Mouse (Mus musculus): ENCODE measurements at regions not wholly inside any gene's neighbourhood (a gene's known extent, or its start where the extent isn't known, plus 50 kb on each side); places are given as distances from the start of the nearest gene placed in this dataset.

DNA sequence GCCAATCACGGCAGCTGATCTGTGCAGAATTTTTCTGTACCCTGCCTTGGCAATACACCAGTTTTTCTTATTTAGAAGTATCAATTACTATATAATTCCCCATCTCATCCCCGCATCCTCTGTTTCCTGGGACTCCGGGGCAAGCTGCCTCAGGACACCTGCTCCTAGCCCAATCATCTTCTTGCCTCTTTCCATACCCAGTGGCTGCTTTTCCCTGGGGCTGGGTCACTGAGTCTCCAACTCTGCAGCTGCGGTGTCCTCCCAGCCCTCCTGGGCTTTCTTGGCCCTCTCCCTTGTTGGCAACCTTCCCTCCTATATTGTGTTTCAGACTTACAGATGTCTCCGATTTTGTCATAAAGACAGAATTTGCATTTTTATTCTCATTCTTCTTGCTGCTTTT is 254.8 kb upstream of the Rnf32 start:
- in situ Hi-C loops (cut with MboI; ENCODE audit: low sequenced_read_pairs): no loop called here

DNA sequence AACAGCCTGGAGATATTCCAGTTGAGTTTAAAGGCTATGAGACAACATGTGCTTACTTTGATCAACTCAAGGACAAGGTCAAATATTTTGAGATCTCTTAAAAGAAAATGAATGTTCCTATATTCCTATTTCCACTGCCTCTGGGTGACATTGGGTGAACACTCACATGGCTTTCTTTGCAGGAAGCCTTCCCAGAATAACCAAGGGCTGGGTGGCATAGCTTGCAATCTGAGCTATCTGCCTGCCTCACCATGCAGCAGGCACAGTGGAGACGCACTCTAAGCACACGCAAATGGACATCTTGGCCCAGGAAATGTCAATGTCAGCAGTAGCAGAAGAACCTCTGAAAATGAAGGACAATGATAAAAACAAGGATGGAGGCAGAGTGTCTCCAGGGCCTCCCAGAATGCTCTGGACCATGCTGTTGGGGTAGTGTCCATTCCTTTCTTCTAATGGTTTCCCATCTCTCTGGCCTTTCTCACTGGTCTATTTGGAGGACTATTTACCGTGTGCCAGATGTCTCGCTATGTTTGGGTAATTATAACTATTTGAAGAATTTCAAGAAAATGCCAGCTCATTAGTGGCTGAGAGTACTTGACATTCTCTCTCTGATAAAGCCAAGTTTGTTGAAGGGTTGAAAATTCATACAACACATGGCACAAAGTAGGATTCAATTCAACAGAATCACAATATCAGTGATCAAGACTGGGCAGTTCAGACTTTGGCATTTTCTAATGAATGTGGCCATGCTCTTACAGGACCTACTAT is 276.3 kb upstream of the Rnf32 start:
- in situ Hi-C loops (cut with MboI; ENCODE audit: low sequenced_read_pairs): no loop called here

DNA sequence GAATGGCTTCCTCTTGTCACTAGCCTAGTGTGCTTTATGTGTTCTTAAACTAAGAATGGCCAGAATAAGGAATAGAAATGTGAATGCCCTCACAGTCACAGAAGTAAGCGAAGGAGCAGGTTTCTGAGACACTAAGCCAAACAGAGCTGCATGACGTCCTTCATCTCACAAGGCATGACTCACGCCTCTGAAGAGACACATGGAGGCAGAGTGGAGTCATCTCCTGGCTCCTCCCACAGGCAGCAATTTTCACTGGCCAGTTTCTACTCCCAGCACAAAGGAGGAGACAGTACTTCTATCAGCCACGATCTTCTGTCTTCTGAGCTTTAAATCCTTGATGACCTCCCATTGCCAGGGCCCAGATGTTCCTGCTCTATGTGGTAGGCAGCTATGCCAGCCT is 291.3 kb upstream of the Rnf32 start:
- in situ Hi-C loops (cut with MboI; ENCODE audit: low sequenced_read_pairs): no loop called here

DNA sequence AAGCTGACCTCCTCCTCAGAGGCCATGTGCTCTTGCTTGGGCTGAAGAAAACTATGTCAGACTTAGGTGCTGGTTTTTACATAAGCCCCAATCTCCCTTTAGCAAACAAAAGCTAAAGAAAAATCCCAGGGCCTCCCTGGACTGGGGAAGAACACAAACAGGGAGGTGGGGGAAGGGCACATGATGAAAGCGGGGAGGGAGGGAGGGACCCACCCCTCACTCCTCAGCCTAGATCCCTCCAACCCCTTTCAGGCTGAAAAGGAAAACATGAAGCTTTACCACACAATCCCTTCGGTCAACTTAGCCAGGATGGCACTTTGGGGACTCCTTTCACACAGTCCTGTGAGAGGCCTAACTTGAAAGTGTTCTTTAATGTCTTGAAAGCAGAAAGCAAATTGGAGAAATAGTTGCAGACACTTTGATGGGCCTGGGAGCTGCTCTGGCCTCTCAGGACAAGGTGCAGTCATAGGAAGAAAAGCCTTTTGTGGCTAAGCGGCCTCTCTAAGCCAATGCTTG is 291.9 kb upstream of the Rnf32 start:
- in situ Hi-C loops (cut with MboI; ENCODE audit: low sequenced_read_pairs): no loop called here

DNA sequence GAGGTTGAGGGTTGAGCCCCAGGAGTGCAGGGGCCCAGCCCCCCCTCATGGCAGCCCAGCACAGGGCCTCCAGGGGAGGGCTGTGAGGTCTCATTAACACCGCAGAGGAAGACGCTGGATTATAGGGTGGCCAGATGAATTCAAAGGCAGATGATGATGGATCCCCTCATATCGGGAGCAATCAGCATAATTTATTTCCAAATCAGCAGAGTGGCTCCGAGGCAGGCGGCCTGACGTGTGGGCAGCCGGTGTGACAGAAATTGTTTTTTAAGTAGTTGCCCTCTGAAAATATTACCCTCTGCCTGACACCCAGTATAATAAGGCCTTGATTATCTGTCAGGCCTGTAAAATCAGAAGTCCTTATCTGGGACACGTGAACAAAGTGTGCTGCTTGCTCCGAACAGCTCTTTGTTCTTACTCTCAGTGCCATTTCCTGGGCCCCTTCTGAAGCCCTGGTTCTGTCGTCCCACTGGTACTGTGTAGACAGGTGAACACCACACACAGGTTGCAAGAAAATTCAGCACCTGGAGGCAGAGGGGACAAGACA is 303.0 kb upstream of the Rnf32 start:
- in situ Hi-C loops (cut with MboI; ENCODE audit: low sequenced_read_pairs): no loop called here

DNA sequence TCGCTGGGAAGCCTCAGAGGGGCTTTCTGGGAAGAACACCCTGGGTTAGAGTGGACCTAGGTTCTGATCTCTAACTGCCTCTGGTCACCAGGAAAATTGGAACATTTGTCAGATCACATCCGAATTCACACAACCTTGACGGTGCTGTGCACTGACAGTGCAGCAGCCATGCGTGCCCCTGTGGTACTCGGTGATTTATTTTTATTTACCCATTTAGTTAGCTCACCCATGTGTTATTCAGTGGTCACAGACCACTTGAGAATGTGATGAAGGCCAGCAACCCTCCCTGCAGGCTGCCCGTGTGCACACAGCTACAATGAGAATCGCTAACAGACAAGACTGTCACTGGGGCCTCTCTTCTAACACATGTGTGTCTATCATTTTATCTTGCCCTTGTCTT is 303.8 kb upstream of the Rnf32 start:
- in situ Hi-C loops (cut with MboI; ENCODE audit: low sequenced_read_pairs): no loop called here

DNA sequence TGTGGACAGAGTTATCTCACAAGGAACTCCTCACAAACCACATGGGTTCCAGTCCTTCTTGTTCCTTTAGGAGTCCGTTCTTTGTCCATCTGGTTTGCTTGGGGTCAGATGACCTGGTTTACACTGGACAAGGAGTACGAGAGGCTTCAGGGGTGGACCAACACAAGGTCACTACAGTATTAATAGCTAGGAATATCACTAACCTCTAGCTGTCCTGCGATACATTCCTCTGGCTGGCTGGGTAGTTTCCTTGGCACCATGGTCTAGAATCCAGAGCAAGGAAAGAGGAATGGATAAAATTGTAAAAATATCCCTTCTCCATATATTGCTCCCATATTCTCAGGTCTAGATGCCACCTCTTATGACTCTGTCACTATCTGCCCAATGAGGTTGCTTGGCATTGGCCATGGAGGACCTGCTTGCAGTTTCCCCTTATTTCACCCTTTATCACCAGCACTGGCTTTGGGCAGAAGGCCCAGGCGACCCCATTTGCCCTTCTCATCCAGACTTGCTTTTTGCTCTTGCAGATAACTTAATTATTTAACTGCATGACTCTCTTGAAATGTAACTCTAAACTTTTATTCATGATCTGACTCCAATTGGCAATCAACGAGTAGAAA is 310.9 kb upstream of the Rnf32 start:
- in situ Hi-C loops (cut with MboI; ENCODE audit: low sequenced_read_pairs): no loop called here

DNA sequence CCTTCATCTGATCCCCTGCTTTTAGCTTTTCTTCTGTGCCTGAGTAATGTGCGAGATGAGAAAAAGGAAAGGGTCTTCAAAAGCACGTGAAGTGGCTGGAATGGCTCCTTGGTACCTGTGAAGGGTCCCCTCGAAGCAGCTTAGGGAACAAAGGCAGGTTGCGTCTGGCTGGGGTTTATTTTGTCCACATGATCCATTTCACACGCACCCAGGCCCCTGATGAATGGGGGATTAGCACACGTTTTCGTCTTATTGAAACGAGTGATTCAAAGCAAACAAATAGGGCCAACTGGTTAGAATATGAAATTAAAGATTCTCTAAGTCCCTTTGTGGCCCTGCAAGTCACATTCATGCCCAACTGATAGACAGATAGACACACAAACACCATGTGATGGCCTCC is 319.6 kb upstream of the Rnf32 start:
- in situ Hi-C loops (cut with MboI; ENCODE audit: low sequenced_read_pairs): no loop called here

DNA sequence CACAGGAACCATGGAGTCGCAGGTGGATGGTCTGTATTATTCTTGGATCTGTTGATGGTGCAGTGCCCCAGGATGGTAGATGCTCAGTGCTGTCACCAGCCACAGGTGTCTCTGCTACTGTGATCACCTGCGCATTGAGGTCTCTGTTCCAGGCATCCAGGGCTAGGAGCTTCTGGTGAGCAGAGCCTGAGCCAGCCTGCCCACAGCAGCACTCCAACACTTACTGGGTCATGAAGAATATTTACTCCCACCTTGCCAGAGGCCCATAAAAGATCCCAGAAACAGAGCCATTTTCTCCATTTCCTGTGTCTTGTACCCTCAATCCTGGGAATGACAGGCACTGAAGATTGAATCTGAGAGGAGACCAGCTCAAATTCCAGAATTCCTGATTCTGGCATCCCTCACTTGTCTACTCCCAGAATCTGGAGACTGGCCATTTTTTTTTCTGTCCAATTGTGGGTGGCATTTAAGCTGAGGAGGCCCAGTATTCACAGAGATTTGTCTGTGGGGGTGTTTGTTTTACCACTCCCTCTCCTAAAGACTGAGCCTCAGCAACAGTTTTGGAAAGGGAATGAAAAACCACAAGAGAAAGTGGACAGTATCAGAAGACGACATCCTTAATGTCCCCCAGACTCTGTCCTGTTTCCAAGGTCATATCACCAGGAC is 322.1 kb upstream of the Rnf32 start:
- in situ Hi-C loops (cut with MboI; ENCODE audit: low sequenced_read_pairs): no loop called here

DNA sequence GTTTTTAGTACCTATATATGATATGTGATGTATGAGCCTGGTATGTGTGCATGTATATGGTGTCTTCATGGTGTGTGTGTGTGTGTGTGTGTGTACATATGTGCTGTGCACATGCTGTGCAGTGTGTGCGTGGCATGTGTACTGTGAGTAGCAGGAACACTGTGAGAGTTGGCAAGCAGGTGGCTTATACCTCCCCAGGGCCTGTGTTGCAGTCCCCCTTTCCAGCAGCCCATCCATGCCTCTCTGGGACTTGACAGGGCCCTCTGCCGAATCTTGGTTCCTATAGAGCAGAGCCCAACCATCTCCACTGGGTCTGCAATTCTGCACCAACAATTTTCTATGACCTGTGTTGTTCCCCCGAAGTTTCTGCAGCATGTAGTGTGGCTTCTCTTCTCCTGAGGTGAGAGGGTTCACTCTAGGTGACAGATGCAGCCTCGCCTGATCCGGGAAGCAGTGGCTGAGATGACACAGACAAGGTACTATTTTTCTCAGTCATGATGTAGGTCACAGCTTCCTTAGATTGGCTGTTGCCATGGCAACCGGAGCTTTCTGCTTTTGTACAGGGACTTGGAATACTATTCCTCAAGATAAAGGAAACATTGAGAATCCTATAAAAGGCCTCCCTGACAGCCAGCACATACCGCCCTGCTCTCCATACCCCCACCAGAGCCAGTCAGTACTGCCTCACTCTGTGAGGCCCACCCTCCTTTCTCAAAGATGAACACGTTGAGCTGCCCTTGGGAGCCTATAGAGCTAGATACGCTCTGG is 336.0 kb upstream of the Rnf32 start:
- in situ Hi-C loops (cut with MboI; ENCODE audit: low sequenced_read_pairs): no loop called here

DNA sequence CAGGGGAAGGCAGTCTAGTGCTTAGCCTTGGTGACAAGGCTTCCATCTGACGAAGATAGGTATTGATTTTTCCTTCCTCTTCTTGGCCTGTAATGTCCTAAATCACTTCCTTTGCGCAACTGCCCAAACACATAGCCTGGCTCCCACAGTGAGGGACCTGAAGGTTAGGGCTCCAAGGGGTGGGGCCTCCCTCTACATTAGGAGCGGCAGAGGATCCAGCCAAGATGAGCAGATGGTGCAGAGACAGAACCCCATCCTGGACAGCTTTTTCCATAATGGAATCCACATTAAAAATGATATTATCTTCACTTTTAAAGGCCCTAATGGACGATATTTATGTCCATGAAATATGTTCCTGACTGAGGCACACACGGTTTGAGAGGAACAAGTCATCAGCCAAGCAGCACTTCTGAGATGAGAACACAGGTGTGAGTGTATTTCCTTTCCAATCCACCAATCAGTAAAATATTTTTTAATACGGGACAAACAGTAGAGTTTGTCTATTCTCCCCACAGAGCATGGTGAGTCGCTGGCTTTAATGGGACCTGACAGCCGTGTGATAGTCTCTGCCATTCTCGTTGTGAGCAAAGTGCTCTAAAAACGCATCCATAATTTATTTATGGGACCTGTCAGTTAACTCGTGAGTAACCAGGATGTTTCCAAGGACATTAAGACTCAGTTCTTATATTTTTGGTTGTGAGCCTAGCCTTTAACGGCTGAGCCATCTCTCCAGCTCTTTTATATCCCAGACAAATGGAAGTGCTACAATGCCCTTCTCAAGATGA is 357.5 kb upstream of the Rnf32 start:
- in situ Hi-C loops (cut with MboI; ENCODE audit: low sequenced_read_pairs): no loop called here

DNA sequence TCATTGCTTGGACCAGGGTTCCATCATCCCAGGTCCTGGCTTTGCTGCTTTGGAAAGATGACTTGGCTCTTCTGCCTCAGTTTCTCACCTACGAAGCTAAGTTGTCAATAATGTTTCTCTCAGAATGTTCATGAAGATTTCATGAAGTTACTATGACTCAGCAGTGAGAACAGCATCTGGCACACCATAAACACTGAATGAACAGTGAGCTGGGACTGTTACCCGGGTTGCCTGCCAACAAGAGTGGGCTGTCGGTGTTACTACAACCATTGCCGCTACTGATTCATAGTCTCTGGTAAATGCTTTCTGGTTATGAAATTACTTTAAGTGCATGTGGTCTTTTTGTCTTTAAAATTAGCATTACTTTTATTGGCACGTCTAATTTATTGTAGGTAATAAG is 352.0 kb upstream of the Shh start:
- in situ Hi-C loops (cut with MboI; ENCODE audit: low sequenced_read_pairs): no loop called here

DNA sequence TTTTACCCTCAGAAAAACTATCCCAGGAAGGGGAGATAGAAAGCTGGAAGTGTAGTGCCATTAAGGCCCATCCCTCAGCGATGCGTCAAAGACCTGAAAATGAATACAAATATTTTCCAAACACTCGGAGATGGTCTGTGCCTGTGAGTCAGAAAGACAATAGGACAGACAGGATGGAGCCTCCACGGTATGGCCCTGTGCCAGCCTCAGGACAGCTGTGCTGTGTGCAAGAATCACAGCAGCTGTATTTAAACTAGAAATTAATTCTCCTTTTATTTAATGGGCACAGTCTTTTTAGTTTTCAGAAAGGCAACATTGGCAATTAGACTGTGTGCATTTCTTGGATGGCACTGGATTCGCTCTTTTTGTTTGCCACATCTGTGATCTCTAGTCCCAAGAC is 340.9 kb upstream of the Shh start:
- in situ Hi-C loops (cut with MboI; ENCODE audit: low sequenced_read_pairs): no loop called here

DNA sequence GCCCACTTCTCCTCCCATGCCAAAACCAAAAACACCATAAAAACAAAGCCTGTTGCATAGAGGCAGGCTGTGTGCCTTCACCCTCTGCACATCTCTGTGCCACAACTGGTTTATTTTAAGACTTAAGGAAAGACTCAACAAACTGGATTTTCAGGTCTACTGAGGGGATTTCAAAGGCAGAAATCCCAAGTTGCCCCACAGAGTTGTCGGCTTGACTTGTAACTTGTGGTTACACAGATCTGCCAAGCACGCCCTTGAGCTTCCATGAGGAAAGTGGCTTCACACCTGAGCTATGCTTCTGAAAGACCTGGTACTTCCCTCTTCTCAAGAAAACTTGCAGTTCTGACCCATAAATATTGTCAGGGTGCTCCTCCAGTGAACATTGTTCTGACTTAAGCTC is 332.4 kb upstream of the Shh start:
- in situ Hi-C loops (cut with MboI; ENCODE audit: low sequenced_read_pairs): no loop called here

DNA sequence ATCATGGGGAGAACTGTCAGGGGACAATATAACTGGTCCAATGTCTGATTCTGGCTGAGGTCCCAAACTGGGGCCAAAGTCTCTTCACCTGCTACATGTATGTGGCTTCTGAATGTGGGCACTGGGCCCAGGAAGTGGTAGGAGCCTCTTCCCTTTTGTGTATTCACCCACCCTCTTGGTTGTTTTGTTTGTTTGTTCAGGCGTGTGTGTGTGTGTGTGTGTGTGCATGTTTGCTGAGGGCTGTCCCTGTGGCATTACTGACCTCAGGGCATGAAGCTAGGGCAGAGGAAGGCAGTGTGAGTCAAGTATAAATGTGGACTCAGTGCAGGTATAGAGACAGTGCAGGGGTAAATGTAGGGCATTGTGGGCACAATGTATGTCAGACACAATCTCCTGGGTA is 331.3 kb upstream of the Shh start:
- in situ Hi-C loops (cut with MboI; ENCODE audit: low sequenced_read_pairs): no loop called here

DNA sequence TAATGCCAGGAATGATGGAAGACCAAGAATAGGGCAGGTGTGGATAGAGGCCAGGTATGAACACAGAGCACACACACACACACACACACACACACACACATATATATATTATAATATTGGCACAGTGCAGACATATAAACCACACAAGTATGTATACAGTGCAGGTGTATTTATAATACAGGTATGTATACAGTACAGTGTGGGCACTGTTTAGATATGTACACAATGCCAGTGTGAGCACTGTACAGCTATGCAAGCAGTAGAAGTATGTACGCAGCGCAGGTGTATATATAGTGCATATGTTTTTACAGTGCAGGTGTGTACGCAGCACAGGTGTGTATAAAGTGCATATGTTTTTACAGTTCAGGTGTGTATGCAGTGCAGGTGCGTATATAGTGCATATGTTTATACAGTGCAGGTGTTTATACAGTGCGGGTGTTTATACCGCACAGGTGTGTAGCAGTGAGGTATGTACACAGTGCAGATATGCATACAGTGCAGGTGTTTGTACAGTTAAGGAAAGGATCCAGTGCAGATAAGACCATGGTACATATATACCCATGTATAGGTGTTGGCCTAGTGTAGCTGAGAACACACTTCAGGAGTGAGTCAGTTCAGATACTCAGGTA is 328.2 kb upstream of the Shh start:
- in situ Hi-C loops (cut with MboI; ENCODE audit: low sequenced_read_pairs): no loop called here

DNA sequence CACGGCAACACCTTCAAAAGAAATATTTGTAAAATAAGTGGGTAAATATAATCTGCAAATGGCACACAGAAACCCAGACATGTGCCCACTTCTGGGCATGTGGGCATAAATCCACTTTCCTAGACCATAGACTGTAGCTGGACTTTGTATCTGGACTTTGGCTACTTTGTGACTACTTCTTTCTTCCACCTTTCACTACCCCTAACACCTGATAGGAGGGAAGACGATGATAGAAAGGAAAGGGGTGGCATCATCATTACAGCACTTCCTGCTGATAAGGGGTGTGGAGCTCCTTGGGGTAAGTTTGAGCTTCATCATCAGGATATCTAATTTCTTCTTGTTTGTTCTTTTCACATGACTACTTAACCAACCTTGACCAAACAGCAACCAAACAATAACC is 326.7 kb upstream of the Shh start:
- in situ Hi-C loops (cut with MboI; ENCODE audit: low sequenced_read_pairs): no loop called here

DNA sequence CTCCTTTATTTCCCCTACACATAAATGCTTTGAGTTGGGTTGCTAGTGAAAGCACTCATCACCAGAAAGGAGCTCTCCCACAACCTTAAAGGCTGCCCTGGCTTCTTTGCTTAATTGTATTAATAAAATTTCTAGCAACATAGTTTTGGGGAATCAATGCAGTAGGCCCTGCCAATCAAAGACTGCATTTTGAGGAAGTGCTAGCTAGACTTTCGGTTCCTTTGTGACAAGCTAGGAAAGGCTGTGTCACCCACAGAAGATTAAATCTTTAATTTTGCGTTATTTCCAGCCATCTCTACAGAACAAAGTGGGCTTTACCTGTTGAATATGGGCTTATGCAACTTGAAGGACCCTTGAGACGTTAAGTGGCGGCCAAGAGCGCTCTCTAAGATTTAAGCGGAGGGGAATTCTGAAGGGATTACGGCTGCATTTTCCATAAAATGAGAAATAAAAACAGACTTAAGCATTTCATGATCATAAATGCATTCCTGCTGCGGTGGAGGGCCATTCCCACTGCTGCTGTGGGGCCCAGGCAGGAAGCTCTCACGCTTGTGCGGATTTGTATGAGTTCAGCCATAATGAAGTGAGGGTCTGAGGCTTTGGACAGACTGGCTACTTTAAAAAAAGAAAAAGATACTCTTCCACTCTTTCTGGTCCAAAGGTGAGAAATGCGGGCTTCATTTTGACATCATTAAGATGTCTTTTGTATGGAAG is 318.4 kb upstream of the Shh start:
- in situ Hi-C loops (cut with MboI; ENCODE audit: low sequenced_read_pairs): no loop called here

DNA sequence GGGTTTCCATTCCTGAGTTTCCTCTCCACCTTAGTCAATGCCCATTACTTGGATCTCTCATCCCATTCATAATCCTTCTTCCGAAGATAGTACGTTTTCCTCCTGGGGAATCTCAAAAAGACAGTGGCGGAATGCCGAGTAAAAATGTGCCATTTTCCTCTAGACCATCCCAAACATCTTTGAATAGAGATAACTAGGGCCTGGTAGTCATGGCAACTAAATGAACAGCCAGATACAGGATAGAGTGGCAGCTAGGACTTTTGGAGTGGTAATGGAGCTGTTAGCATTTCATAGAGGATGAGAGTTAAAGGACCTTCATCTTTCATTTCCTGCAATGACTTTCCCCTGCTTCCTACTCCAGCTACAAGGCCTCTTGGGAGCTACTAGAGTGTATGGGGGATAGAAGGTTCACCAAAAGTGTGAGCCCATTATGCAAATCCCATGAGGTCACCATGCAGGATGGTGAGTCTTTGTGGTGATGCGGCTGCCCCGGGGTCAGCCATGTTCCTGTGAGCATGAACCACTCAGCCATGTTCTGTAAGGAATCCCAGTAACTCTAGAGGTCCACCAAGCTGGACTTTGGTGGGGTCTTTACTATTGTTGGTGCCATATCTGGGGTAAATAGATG is 317.4 kb upstream of the Shh start:
- in situ Hi-C loops (cut with MboI; ENCODE audit: low sequenced_read_pairs): no loop called here
